Mouse (Mus musculus) neural tube, embryonic 11.5 days (tissue): ENCODE data around the gene Ldb3. TPM values are rescaled to one million over a fixed set of nuclear protein-coding genes. Genes with fewer than 3 reads are reported as not detected.
A peak's percentile ranks its signal among the peaks of the same experiment; 100 is the strongest.

Source experiments
- ATAC-seq: fragments of 200-750 bp; cut with Nextera tagmentation; 2 replicates; pipeline ENCODE4 v1.8.0; 2017; ENCODE audit warnings: moderate number of reproducible peaks, mild to moderate bottlenecking, moderate TSS enrichment, moderate library complexity; ENCODE audit not compliant: insufficient read depth, low FRiP score, low TSS enrichment
- DNase-seq: peaks from one replicate; pipeline ENCODE4 v3.0.0-alpha.2; 2015; ENCODE audit warnings: low spot score
- H3K27ac ChIP-seq: fragments of 300-500 bp; sonication (generic); 2 replicates; pipeline ENCODE4 v1.5.1; 2014; ENCODE audit warnings: low read depth, mild to moderate bottlenecking, low read length
- H3K27me3 ChIP-seq: fragments of 300-500 bp; sonication (generic); 2 replicates; pipeline ENCODE4 v1.6.1; 2014; ENCODE audit warnings: mild to moderate bottlenecking, low read length, mixed read lengths; ENCODE audit not compliant: control insufficient read depth, insufficient read depth
- H3K36me3 ChIP-seq: fragments of 300-500 bp; sonication (generic); 2 replicates; pipeline ENCODE4 v1.6.1; 2014; ENCODE audit warnings: mild to moderate bottlenecking, low read length, moderate library complexity, mixed read lengths; ENCODE audit not compliant: control insufficient read depth, insufficient read depth
- H3K4me1 ChIP-seq: fragments of 300-500 bp; sonication (generic); 2 replicates; pipeline ENCODE4 v1.6.1; 2014; ENCODE audit warnings: low read length, mixed read lengths; ENCODE audit not compliant: control insufficient read depth, insufficient read depth
- H3K4me2 ChIP-seq: fragments of 300-500 bp; sonication (generic); 2 replicates; pipeline ENCODE4 v1.6.1; 2014; ENCODE audit warnings: low read depth, mild to moderate bottlenecking, moderate library complexity
- H3K4me3 ChIP-seq: fragments of 300-500 bp; sonication (generic); 2 replicates; pipeline ENCODE4 v1.5.1; 2014; ENCODE audit warnings: low read depth, low read length
- H3K9ac ChIP-seq: fragments of 300-500 bp; sonication (generic); 2 replicates; pipeline ENCODE4 v1.6.1; 2014; ENCODE audit warnings: mild to moderate bottlenecking, low read length
- H3K9me3 ChIP-seq: fragments of 300-500 bp; sonication (generic); 2 replicates; pipeline ENCODE4 v1.6.1; 2016; ENCODE audit warnings: low read length; ENCODE audit not compliant: control insufficient read depth
- WGBS: fragments of 180-500 bp; shearing (Covaris S2); extraction: QIAGEN DNeasy Blood & Tissue Kit; methylation state at CpG from one replicate; pipeline ENCODE4 v1.1.7; 2014; 5-methylcytosine and 5-hydroxymethylcytosine counted together
- polyA plus RNA-seq: library from polyadenylated mRNA; unstranded; fragments of >200 nt; fragmentation: Nextera tagmentation; extraction: Ambion mirVana; gene quantifications from 2 replicates; pipeline ENCODE4 v1.2.1, GENCODE M21; 2014

Gene Ldb3
- polyA plus RNA-seq, 1 experiment from 2014 or later, result 2.4 TPM

DNA sequence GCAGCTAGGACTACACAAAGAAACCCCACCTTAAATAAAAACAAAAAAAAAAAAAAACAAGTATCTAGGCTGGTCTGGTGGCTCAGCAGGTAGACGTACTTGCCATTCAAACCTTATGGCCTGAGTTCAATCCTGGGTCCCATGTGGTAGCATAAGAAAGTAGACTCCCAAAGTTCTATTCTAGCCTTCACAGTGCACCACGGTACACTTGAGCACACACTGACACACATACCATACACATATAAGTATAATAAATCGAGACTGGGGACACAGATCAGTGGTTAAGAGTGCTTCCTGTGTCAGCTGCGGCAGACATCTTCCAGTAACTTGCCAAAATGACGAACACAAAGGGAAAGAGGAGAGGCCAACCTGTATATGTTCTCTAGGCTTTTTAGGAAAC, 72.6 kb downstream of the Ldb3 start:
- Histone ChIP-seq H3K4me3 (no peak overlapping the region), H3K9me3 (no peaks in the 10 kb centered on the region), H3K9ac (no peak overlapping the region), H3K27ac (no peak overlapping the region), H3K4me1 (no peaks in the 10 kb centered on the region), H3K4me2 (no peak overlapping the region), H3K27me3 (no peaks in the 10 kb centered on the region), H3K36me3 (no peaks in the 10 kb centered on the region)
- 87% methylated on average over 5 of the region's 5 CpGs for WGBS
- DNase-seq (no peak), ATAC-seq (no peak)

- Histone ChIP-seq H3K27me3 (no peaks in the 10 kb centered on the region), H3K9me3 (no peaks in the 10 kb centered on the region), H3K4me1 (no peaks in the 10 kb centered on the region), H3K27ac (no peak overlapping the region), H3K9ac (no peak overlapping the region), H3K4me2 (no peak overlapping the region), H3K36me3 (no peaks in the 10 kb centered on the region), H3K4me3 (no peak overlapping the region)
- DNase-seq (no peak), ATAC-seq (no peak)
- WGBS, result 52% methylated on average over 6 of the region's 6 CpGs
These were observed 74.4 kb downstream of the Ldb3 start for GRCm38 (mm10) chr14:34514120-34514519.

DNA sequence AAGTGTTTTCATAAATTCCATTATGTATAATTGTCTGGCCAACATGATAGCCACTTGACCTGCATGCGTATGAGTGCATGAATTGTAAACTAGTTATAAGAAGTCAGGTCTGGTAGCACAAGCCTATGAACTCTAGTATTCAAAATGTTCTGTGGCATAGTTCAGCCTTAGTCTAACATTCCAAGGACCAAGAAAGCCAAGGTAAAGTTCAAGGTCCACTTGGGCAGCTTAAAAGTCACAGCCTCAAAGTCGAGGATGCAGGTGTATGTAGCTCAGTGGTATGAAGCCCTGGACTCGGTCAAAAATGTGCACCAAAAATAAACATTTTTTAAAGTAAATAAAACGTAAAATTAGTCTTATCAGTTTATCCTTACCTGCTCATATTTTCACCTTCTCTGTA, 75.9 kb downstream of the Ldb3 start:
- H3K4me3 ChIP-seq, result no peak overlapping the region
- DNase-seq (no peak), ATAC-seq (no peak)
- H3K4me2 ChIP-seq, result no peak overlapping the region
- no peak overlapping the region for H3K27ac ChIP-seq
- WGBS, result 87% methylated on average over 4 of the region's 4 CpGs
- H3K9ac ChIP-seq, result no peak overlapping the region
- no peaks in the 10 kb centered on the region for H3K27me3 ChIP-seq
- H3K4me1 ChIP-seq, result peaks cover 4% of the 10 kb centered on the region; the same call in 1 of the 2 replicates
- no peaks in the 10 kb centered on the region for H3K9me3 ChIP-seq
- no peaks in the 10 kb centered on the region for H3K36me3 ChIP-seq

DNA sequence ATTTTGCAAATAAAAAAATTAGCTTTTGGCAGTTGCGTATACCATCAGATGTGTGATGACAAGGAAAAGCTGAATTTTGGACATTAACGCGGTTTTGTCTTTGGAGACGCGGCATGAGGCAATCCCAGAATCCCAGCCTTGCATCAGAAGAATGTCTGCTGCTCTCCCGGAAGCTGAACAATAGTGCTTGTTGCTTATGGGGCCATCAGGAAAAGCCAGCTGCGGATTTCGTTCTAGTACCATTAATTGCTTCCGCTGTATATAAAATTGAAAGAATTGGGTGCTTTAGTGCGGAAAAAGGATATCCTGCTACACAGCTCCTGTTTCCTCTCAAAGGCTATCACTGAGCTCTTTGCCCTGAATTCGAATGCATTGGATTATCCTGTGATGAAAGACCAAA, 76.6 kb downstream of the Ldb3 start:
- Histone ChIP-seq H3K9ac (no peak overlapping the region), H3K4me3 (no peak overlapping the region), H3K36me3 (no peaks in the 10 kb centered on the region), H3K4me2 (no peak overlapping the region), H3K9me3 (no peaks in the 10 kb centered on the region), H3K4me1 (peaks cover 4% of the 10 kb centered on the region; the same call in 1 of the 2 replicates), H3K27ac (no peak overlapping the region), H3K27me3 (no peaks in the 10 kb centered on the region)
- 83% methylated on average over 11 of the region's 11 CpGs for WGBS
- DNase-seq, result no peak
- no peak for ATAC-seq

- WGBS, result 51% methylated on average over 7 of the region's 7 CpGs
- no peak for ATAC-seq
- H3K9ac ChIP-seq, result no peak overlapping the region
These were observed 79.5 kb downstream of the Ldb3 start for GRCm38 (mm10) chr14:34508842-34509439.

DNA sequence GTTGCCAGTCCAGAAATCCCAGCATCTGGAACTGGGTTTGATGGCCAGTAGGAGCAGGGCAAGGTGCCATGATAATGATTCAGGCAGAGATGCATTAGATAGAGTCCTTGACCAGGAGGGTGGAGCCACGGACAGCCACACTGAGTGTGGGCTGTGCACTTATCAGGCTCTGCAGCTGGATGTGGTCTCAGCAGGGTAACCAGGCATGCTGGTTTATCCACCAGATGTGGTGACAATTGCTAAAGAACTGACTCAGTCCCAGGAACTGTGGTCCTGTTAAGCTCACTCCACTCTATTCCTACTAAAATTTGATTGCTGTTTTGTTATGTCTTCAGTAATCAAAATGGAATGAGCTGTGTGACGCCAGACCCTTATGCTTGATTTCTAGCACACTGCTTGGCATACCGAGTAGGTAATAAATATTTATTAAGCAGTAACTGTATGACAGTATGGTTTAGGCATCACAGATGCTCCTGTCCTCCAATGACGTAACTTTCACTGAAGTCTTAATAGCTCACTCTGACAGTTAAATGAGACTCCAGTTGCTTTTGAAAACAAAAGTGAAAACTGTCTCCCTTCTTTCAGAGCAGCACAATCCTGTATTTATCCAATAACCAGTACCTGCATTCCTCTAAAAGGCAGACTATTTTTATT, 80.2 kb downstream of the Ldb3 start:
- no peak for DNase-seq
- no peak overlapping the region for H3K4me2 ChIP-seq
- no peaks in the 10 kb centered on the region for H3K36me3 ChIP-seq
- peak; percentile 31; the same call in 1 of the 2 replicates for ATAC-seq
- WGBS, result 39% methylated on average over 4 of the region's 4 CpGs
- no peak overlapping the region for H3K9ac ChIP-seq
- no peaks in the 10 kb centered on the region for H3K9me3 ChIP-seq
- no peak overlapping the region for H3K27ac ChIP-seq
- H3K4me1 ChIP-seq, result peaks cover 4% of the 10 kb centered on the region; the same call in 1 of the 2 replicates
- H3K4me3 ChIP-seq, result no peak overlapping the region
- H3K27me3 ChIP-seq, result no peaks in the 10 kb centered on the region

More at GRCm38 (mm10) chr14:34508842-34509439, 79.5 kb downstream of the Ldb3 start:
- H3K36me3 ChIP-seq, result no peaks in the 10 kb centered on the region
- peaks cover 4% of the 10 kb centered on the region; the same call in 1 of the 2 replicates for H3K4me1 ChIP-seq
- H3K27me3 ChIP-seq, result no peaks in the 10 kb centered on the region
- H3K27ac ChIP-seq, result no peak overlapping the region
- H3K4me3 ChIP-seq, result no peak overlapping the region
- DNase-seq, result no peak
- no peak overlapping the region for H3K4me2 ChIP-seq
- H3K9me3 ChIP-seq, result no peaks in the 10 kb centered on the region

- 80% methylated on average over 7 of the region's 7 CpGs for WGBS
These were observed 83.2 kb downstream of the Ldb3 start for GRCm38 (mm10) chr14:34505309-34505708.

DNA sequence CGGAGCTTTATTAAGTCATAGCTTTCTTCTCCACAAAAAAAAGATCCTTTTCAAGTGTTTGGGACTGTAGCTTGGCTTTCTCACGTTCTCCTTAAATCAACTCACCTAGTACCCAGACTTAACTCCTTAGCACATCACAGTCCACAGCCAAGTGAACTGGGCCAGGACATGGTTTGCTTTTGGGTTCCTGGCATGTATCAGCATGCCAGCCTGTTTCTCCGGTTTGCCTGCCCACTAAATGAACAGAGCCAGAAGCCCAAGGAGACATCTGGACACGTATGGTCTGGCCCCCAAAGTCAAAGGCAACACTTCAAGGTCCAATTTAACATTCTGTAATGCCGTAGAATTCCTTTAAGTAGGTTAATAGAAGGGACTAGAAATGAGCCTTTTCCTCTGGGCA, 84.1 kb downstream of the Ldb3 start:
- no peaks in the 10 kb centered on the region for H3K36me3 ChIP-seq
- no peak overlapping the region for H3K9ac ChIP-seq
- DNase-seq (no peak), ATAC-seq (no peak)
- no peaks in the 10 kb centered on the region for H3K27me3 ChIP-seq
- no peaks in the 10 kb centered on the region for H3K9me3 ChIP-seq
- WGBS, result 87% methylated on average over 5 of the region's 5 CpGs
- no peak overlapping the region for H3K27ac ChIP-seq
- no peak overlapping the region for H3K4me2 ChIP-seq
- peaks cover 12% of the 10 kb centered on the region for H3K4me1 ChIP-seq
- no peak overlapping the region for H3K4me3 ChIP-seq

More at GRCm38 (mm10) chr14:34505309-34505708, 83.2 kb downstream of the Ldb3 start:
- DNase-seq (no peak), ATAC-seq (no peak)
- H3K4me1 ChIP-seq, result peaks cover 7% of the 10 kb centered on the region
- no peak overlapping the region for H3K4me2 ChIP-seq
- no peak overlapping the region for H3K4me3 ChIP-seq
- H3K27me3 ChIP-seq, result no peaks in the 10 kb centered on the region
- no peak overlapping the region for H3K9ac ChIP-seq
- H3K36me3 ChIP-seq, result no peaks in the 10 kb centered on the region
- H3K9me3 ChIP-seq, result no peaks in the 10 kb centered on the region
- no peak overlapping the region for H3K27ac ChIP-seq

DNA sequence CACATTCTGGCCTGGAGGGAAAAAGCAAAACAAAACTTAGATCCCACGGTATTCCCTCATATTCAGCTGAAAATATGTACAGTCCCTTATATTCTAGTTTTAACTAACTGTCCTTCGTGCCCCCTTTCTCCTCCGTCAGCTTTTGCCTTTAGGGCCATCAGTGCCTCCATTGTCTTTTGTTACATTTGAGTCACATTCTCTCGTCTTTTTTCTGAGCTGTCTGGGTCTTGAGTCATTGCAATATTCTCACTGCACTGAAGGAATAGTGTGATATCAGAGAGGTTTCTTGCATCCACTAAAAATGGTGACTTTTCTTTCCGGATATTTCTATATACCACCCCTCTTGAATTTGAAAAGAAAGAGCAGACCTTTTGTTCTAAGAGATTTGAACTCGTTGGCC, 84.7 kb downstream of the Ldb3 start:
- DNase-seq (no peak), ATAC-seq (no peak)
- Histone ChIP-seq H3K4me1 (peaks cover 12% of the 10 kb centered on the region), H3K4me3 (peak overlapping the region; percentile 87; the same call in 1 of the 2 replicates), H3K9me3 (no peaks in the 10 kb centered on the region), H3K27ac (no peak overlapping the region), H3K27me3 (no peaks in the 10 kb centered on the region), H3K4me2 (peak overlapping the region; percentile 66), H3K36me3 (no peaks in the 10 kb centered on the region), H3K9ac (no peak overlapping the region)
- 45% methylated on average over 6 of the region's 6 CpGs for WGBS
